Mouse (Mus musculus) hindbrain, embryonic 15.5 days (tissue): ENCODE data around the gene Pcolce. TPM values are rescaled to one million over a fixed set of nuclear protein-coding genes. Genes with fewer than 3 reads are reported as not detected.

ENCODE experiments used
- ATAC-seq: fragments of 200-750 bp; cut with Nextera tagmentation; 2 replicates; pipeline ENCODE4 v1.8.0; 2017; ENCODE audit warnings: low read depth, moderate number of reproducible peaks, moderate TSS enrichment; ENCODE audit not compliant: low FRiP score
- H3K27ac ChIP-seq: fragments of 300-500 bp; sonication (generic); replicated peaks from 2 replicates; pipeline ENCODE4 v1.5.1; 2015; ENCODE audit warnings: mild to moderate bottlenecking, inconsistent platforms
- H3K27me3 ChIP-seq: fragments of 300-500 bp; sonication (generic); 2 replicates; pipeline ENCODE4 v1.6.1; 2015; ENCODE audit warnings: control low read depth, inconsistent platforms
- H3K36me3 ChIP-seq: fragments of 300-500 bp; sonication (generic); 2 replicates; pipeline ENCODE4 v1.6.1; 2015; ENCODE audit warnings: control low read depth, inconsistent platforms
- H3K4me1 ChIP-seq: fragments of 300-500 bp; sonication (generic); replicated peaks from 2 replicates; pipeline ENCODE4 v1.6.1; 2015; ENCODE audit warnings: control low read depth, inconsistent platforms
- H3K4me2 ChIP-seq: fragments of 300-500 bp; sonication (generic); 2 replicates; pipeline ENCODE4 v1.6.1; 2015; ENCODE audit warnings: moderate library complexity, mild to moderate bottlenecking, inconsistent platforms
- H3K4me3 ChIP-seq: fragments of 300-500 bp; sonication (generic); 2 replicates; pipeline ENCODE4 v1.5.1; 2015; ENCODE audit warnings: mild to moderate bottlenecking, inconsistent platforms
- H3K9ac ChIP-seq: fragments of 300-500 bp; sonication (generic); 2 replicates; pipeline ENCODE4 v1.6.1; 2015; ENCODE audit warnings: inconsistent platforms
- H3K9me3 ChIP-seq: fragments of 300-500 bp; sonication (generic); 2 replicates; pipeline ENCODE4 v1.6.1; 2016; ENCODE audit warnings: control low read depth, inconsistent platforms
- WGBS: fragments of 180-500 bp; shearing (Covaris S2); methylation state at CpG from one replicate; pipeline ENCODE4 v1.1.7; 2015; 5-methylcytosine and 5-hydroxymethylcytosine counted together
- polyA plus RNA-seq: library from polyadenylated mRNA; unstranded; fragments of >200 nt; fragmentation: Nextera tagmentation; extraction: Ambion mirVana; gene quantifications from 2 replicates; pipeline ENCODE4 v1.2.1, GENCODE M21; 2015

The Pcolce gene
- polyA plus RNA-seq, 1 experiment from 2014 or later, result 16.6 TPM

GRCm38 (mm10) chr5:137561556-137561955 lies 52.0 kb downstream of the Pcolce start:
- H3K27ac ChIP-seq, result no peak overlapping the region

More at GRCm38 (mm10) chr5:137561556-137561955, 52.0 kb downstream of the Pcolce start:
- Histone ChIP-seq H3K9ac (no peak overlapping the region), H3K27me3 (no peaks in the 10 kb centered on the region), H3K4me1 (no peaks in the 10 kb centered on the region), H3K36me3 (peaks cover 11% of the 10 kb centered on the region), H3K9me3 (no peaks in the 10 kb centered on the region), H3K4me2 (no peak overlapping the region), H3K4me3 (no peak overlapping the region)
- ATAC-seq, result no peak
- WGBS, result 46% methylated on average over 6 of the region's 6 CpGs

Other genes with a start within 250 kb of the Pcolce start
- 0.18 TPM in 2 replicates for gene Zan, start 136.7 kb downstream of the Pcolce start, polyA plus RNA-seq
- gene Pop7, start 111.3 kb downstream of the Pcolce start, polyA plus RNA-seq, result 81.0 and 81.8 TPM in 2 replicates
- gene Gigyf1, start 95.2 kb downstream of the Pcolce start, polyA plus RNA-seq, result 16.4 and 18.4 TPM in 2 replicates
- gene Epo, start 80.5 kb downstream of the Pcolce start, polyA plus RNA-seq, result not detected in 2 replicates
- 516 and 544 TPM in 2 replicates for gene Gnb2, start 80.3 kb downstream of the Pcolce start, polyA plus RNA-seq
- gene Actl6b, start 60.3 kb downstream of the Pcolce start, polyA plus RNA-seq, result 251 and 285 TPM in 2 replicates
- gene Tfr2, start 43.9 kb downstream of the Pcolce start, polyA plus RNA-seq, result 6.1 and 6.4 TPM in 2 replicates
- gene Mospd3, start 12.7 kb downstream of the Pcolce start, polyA plus RNA-seq, result 59.7 and 73.5 TPM in 2 replicates
- gene Fbxo24, start 15.2 kb upstream of the Pcolce start, polyA plus RNA-seq, result 0.12 and 0.31 TPM in 2 replicates
- 17.2 and 18.2 TPM in 2 replicates for gene Lrch4, start 15.3 kb upstream of the Pcolce start, polyA plus RNA-seq
- 7.4 and 9.2 TPM in 2 replicates for gene Gm20605, start 15.4 kb upstream of the Pcolce start, polyA plus RNA-seq
- 5.5 and 6.1 TPM in 2 replicates for gene Sap25, start 27.6 kb upstream of the Pcolce start, polyA plus RNA-seq
- 0.09 and 0.12 TPM in 2 replicates for gene Irs3, start 31.9 kb upstream of the Pcolce start, polyA plus RNA-seq
- gene Agfg2, start 70.9 kb upstream of the Pcolce start, polyA plus RNA-seq, result 20.2 and 20.3 TPM in 2 replicates
- gene Nyap1, start 127.8 kb upstream of the Pcolce start, polyA plus RNA-seq, result 44.1 and 48.5 TPM in 2 replicates
- gene Tsc22d4, start 131.9 kb upstream of the Pcolce start, polyA plus RNA-seq, result 84.5 and 88.6 TPM in 2 replicates
- 43.4 and 44.7 TPM in 2 replicates for gene Ppp1r35, start 165.1 kb upstream of the Pcolce start, polyA plus RNA-seq
- gene Mepce, start 173.9 kb upstream of the Pcolce start, polyA plus RNA-seq, result 9.7 and 11.0 TPM in 2 replicates
- 11.9 and 12.8 TPM in 2 replicates for gene Zcwpw1, start 174.0 kb upstream of the Pcolce start, polyA plus RNA-seq
- 0.21 and 0.43 TPM in 2 replicates for gene Pilra, start 222.5 kb upstream of the Pcolce start, polyA plus RNA-seq
- gene Pilrb1, start 244.3 kb upstream of the Pcolce start, polyA plus RNA-seq, result not detected in 2 replicates